Mouse (Mus musculus) embryonic facial prominence, embryonic 11.5 days (tissue): ENCODE data around the gene Ablim2. TPM values are rescaled to one million over a fixed set of nuclear protein-coding genes. Genes with fewer than 3 reads are reported as not detected.
A peak's percentile ranks its signal among the peaks of the same experiment; 100 is the strongest.

Experiments used
- ATAC-seq: fragments of 200-750 bp; cut with Nextera tagmentation; replicated peaks from 2 replicates; pipeline ENCODE4 v1.8.0; 2017; ENCODE audit warnings: low read depth; ENCODE audit not compliant: insufficient number of reproducible peaks, low FRiP score, low TSS enrichment
- DNase-seq: peaks from one replicate; pipeline ENCODE4 v3.0.0-alpha.2; 2015; ENCODE audit warnings: low spot score
- H3K27ac ChIP-seq: fragments of 300-500 bp; sonication (generic); replicated peaks from 2 replicates; pipeline ENCODE4 v1.5.1; 2014; ENCODE audit warnings: mild to moderate bottlenecking, low read depth, low read length, control low read depth
- H3K27me3 ChIP-seq: fragments of 300-500 bp; sonication (generic); 2 replicates; pipeline ENCODE4 v1.6.1; 2014; ENCODE audit warnings: mild to moderate bottlenecking, low read length, moderate library complexity, mixed read lengths; ENCODE audit not compliant: control insufficient read depth, insufficient read depth
- H3K36me3 ChIP-seq: fragments of 300-500 bp; sonication (generic); replicated peaks from 2 replicates; pipeline ENCODE4 v1.6.1; 2014; ENCODE audit warnings: low read depth, mild to moderate bottlenecking, low read length, moderate library complexity, mixed read lengths; ENCODE audit not compliant: control insufficient read depth, insufficient read depth
- H3K4me1 ChIP-seq: fragments of 300-500 bp; sonication (generic); 2 replicates; pipeline ENCODE4 v1.6.1; 2014; ENCODE audit warnings: low read length, mixed read lengths; ENCODE audit not compliant: control insufficient read depth, insufficient read depth
- H3K4me2 ChIP-seq: fragments of 300-500 bp; sonication (generic); 2 replicates; pipeline ENCODE4 v1.6.1; 2014; ENCODE audit warnings: low read depth, mild to moderate bottlenecking, control low read depth, low read length, moderate library complexity
- H3K4me3 ChIP-seq: fragments of 300-500 bp; sonication (generic); 2 replicates; pipeline ENCODE4 v1.5.1; 2014; ENCODE audit warnings: low read depth, low read length, control low read depth
- H3K9ac ChIP-seq: fragments of 300-500 bp; sonication (generic); replicated peaks from 2 replicates; pipeline ENCODE4 v1.6.1; 2014; ENCODE audit warnings: mild to moderate bottlenecking, control low read depth, low read length
- H3K9me3 ChIP-seq: fragments of 300-500 bp; sonication (generic); replicated peaks from 2 replicates; pipeline ENCODE4 v1.6.1; 2016; ENCODE audit warnings: mild to moderate bottlenecking, low read length, inconsistent platforms, mixed read lengths; ENCODE audit not compliant: control insufficient read depth
- WGBS: fragments of 180-500 bp; shearing (Covaris S2); extraction: QIAGEN DNeasy Blood & Tissue Kit; methylation state at CpG from one replicate; pipeline ENCODE4 v1.1.7; 2014; 5-methylcytosine and 5-hydroxymethylcytosine counted together
- polyA plus RNA-seq: library from polyadenylated mRNA; unstranded; fragments of >200 nt; fragmentation: Nextera tagmentation; extraction: Ambion mirVana; gene quantifications from 2 replicates; pipeline ENCODE4 v1.2.1, GENCODE M21; 2014

Ablim2 gene
- polyA plus RNA-seq, 1 experiment from 2014 or later: 0.55 TPM

DNA sequence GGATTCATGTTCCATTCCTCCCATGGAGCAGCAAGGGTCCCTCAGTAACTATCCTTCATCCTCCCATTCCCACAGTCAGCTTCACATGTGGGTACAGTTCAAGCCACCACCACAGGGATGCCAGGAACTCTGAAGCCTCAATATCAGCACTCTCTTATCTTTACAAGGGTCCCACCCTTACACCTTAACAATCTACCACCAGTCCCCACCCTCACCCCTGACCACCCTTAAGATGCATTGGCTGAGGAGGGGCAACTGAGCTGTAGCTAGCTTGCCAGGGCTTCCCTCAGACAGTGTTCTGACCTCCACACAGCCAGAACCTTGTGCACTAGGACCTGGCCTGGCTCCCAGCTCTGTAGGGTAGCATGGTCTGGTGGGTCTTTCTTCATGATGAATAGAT, 38.3 kb upstream of the Ablim2 start:
- H3K4me1 ChIP-seq: no peaks in the 10 kb centered on the region

DNA sequence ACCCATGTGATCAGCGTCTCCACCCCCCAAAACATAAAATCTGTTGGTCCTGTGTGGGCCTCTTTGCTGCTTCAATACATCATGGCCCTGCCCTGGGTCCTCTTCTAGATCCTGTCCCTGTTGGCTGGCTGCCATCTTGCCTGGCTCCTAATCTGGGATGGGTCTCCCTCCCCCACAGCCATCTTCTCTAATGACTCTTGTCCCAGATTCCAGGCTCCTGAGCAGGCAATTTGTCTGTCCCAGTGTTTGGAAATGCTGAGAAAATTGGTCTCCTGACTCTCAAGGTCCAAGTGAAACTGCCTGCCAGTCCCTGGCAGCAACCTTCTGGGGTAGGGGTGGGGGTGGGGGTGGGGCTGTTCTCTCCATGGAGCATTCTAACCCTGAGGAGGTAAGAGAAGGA, 37.8 kb upstream of the Ablim2 start:
- Histone ChIP-seq H3K4me3 (no peak overlapping the region), H3K27me3 (no peaks in the 10 kb centered on the region), H3K36me3 (no peaks in the 10 kb centered on the region), H3K9me3 (no peaks in the 10 kb centered on the region), H3K4me2 (no peak overlapping the region), H3K4me1 (no peaks in the 10 kb centered on the region), H3K27ac (no peak overlapping the region), H3K9ac (no peak overlapping the region)
- ATAC-seq: no peak
- 92% methylated on average over 1 of the region's 1 CpGs for WGBS
- no peak for DNase-seq

More for the DNA sequence above, 38.3 kb upstream of the Ablim2 start:
- DNase-seq: no peak
- Histone ChIP-seq H3K4me3 (no peak overlapping the region), H3K4me2 (no peak overlapping the region), H3K27ac (no peak overlapping the region), H3K9me3 (no peaks in the 10 kb centered on the region), H3K27me3 (no peaks in the 10 kb centered on the region), H3K36me3 (no peaks in the 10 kb centered on the region), H3K9ac (no peak overlapping the region)
- ATAC-seq: no peak

DNA sequence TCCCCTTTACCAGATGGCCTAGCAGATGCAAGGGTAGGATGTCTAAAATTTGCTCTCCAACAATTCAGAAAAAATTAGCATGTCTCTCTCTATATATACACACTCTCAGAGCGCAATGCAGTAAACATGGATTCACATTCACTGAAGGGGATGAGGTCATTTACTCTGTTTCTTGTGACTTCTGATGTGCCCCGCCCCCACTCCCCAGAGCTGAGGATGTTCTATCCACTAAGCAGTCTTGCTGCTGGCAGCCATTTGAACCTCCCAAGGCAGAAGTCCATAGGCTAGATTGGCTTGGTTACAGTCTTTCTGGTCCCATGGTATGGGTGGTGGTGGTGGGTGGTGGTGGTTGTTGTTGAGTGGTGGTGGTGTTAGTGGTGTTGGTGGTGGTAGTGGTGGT, 35.7 kb upstream of the Ablim2 start:
- H3K27ac ChIP-seq: no peak overlapping the region
- ATAC-seq (no peak), DNase-seq (no peak)
- H3K36me3 ChIP-seq: no peaks in the 10 kb centered on the region
- no peak overlapping the region for H3K4me2 ChIP-seq
- 98% methylated on average over 2 of the region's 2 CpGs for WGBS
- H3K9ac ChIP-seq: no peak overlapping the region
- H3K9me3 ChIP-seq: no peaks in the 10 kb centered on the region
- no peak overlapping the region for H3K4me3 ChIP-seq
- H3K27me3 ChIP-seq: no peaks in the 10 kb centered on the region
- H3K4me1 ChIP-seq: no peaks in the 10 kb centered on the region

DNA sequence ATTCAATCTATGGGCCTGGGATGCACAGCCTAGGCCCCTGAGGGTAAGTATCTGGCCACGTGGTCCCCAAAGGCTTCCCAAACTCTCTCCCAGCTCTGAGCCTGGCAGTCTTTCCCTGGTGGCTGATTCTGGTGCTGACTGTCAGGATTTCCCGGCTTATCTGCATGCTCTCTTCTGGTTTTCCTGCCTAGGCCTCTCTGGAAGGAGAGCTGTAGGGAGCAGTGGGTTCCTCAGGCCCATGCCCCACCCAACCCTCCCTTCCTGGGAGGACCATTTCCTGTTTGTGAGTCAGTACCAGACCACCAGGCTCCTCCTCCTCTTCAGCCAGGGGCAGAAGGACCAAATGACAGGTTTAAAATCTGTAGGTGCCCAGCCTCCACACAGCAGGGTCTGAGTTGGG, 35.0 kb upstream of the Ablim2 start:
- H3K9ac ChIP-seq: no peak overlapping the region
- no peak overlapping the region for H3K27ac ChIP-seq
- ATAC-seq: no peak
- no peaks in the 10 kb centered on the region for H3K4me1 ChIP-seq
- no peak overlapping the region for H3K4me2 ChIP-seq
- no peaks in the 10 kb centered on the region for H3K36me3 ChIP-seq
- H3K4me3 ChIP-seq: no peak overlapping the region
- no peaks in the 10 kb centered on the region for H3K27me3 ChIP-seq
- H3K9me3 ChIP-seq: no peaks in the 10 kb centered on the region
- 36% methylated on average over 2 of the region's 2 CpGs for WGBS
- DNase-seq: no peak

DNA sequence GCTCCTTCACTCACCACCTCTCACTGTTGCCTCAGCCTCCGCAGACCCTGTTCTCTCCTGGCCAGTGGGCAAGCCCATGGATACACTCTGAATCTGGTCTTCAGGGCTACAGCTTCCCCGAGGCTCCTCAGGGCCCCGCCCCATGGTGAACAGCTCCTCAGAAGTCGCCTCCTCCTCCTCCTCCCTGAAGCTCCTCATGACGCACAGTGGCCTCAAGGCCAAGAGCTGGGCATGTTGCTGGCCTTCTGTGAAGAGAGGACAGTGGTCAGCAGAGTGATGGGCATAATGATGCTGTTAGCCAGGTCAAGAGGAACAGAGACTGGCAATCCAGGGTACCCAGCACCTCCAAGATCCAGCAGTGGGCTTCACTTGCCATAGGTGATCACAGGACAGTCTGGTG, 33.8 kb upstream of the Ablim2 start:
- Histone ChIP-seq H3K27ac (no peak overlapping the region), H3K4me3 (no peak overlapping the region), H3K27me3 (no peaks in the 10 kb centered on the region), H3K9me3 (no peaks in the 10 kb centered on the region), H3K4me1 (no peaks in the 10 kb centered on the region), H3K36me3 (no peaks in the 10 kb centered on the region), H3K4me2 (no peak overlapping the region), H3K9ac (no peak overlapping the region)
- ATAC-seq: no peak
- WGBS: 79% methylated on average over 5 of the region's 5 CpGs
- DNase-seq: no peak

DNA sequence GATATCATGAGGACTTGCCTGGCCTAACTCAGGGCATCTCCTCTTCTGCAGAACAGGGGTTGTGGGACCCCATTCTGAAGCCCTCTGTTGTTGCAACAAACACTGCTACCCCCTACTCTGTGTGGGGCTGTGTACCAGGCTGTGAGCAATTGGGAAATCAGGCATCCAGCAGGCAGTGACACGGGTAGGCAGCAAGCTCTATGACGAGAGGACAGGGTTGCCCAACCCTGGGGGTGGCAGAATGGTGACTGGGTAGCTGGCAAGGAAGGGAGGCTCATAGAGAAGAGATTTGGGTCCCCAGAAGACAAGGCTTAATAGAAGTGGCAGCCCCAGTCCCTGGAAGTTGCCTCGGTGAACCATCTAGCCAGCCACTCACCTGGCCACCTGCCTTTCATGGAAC, 31.8 kb upstream of the Ablim2 start:
- DNase-seq: no peak
- Histone ChIP-seq H3K4me2 (no peak overlapping the region), H3K36me3 (no peaks in the 10 kb centered on the region), H3K27me3 (no peaks in the 10 kb centered on the region), H3K4me3 (no peak overlapping the region), H3K27ac (no peak overlapping the region), H3K9ac (no peak overlapping the region), H3K9me3 (no peaks in the 10 kb centered on the region), H3K4me1 (no peaks in the 10 kb centered on the region)
- WGBS: 80% methylated on average over 3 of the region's 3 CpGs
- no peak for ATAC-seq

DNA sequence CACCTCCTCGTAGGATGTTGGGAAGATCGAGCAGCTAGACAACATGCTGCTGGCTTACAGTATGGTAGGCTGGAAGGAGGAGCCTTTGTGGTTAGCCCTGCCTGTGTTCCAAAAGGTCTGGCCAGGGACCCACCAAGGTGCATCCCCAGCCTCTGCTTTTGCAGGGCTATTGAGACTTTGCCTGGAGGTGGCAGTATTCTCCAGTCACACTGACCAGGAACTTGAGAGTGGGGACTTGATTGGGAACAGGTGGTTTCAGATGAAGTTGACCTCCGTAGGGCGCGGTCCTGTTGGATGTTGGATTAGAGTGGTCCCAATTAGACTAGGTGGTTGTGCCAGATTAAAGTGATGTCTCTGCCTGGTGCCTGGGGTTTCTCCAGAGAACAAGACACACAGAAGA, 30.2 kb upstream of the Ablim2 start:
- Histone ChIP-seq H3K4me3 (no peak overlapping the region), H3K27me3 (no peaks in the 10 kb centered on the region), H3K4me1 (no peaks in the 10 kb centered on the region), H3K9me3 (no peaks in the 10 kb centered on the region), H3K4me2 (no peak overlapping the region), H3K9ac (no peak overlapping the region), H3K27ac (no peak overlapping the region), H3K36me3 (no peaks in the 10 kb centered on the region)
- WGBS: 78% methylated on average over 5 of the region's 5 CpGs
- ATAC-seq (no peak), DNase-seq (no peak)

DNA sequence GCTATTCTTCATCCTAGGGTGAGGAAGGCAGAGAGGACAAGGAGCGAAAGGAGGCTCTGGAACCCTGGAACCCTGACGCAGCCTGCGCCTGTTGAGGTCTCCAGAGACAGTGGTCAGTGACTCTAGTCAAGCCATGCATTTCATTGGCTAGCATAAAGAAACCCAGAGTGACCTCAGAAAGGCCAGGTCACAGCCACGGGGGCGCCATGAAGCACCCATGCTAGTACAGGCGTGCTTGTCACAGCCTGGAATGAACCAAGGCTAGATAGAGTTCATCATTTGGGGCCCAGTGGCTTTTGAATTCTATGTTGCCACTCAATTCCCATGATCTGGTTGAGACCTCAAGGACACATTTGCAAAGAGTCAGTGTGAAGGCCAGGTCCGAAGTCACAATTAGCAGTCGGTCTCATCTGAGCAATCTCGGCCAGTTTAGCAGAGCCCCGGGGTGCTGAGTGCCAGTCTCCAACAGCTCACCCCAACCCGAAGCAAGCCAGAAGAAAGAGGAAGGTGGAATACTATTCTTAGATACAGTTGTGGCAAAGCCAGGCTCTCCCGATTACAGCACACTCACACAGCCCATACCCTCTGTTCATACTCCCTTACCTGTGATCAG, 29.2 kb upstream of the Ablim2 start:
- Histone ChIP-seq H3K9me3 (no peaks in the 10 kb centered on the region), H3K9ac (peak overlapping the region; percentile 34; the same call in 1 of the 2 replicates), H3K4me1 (no peaks in the 10 kb centered on the region), H3K27ac (no peak overlapping the region), H3K4me3 (peak overlapping the region; percentile 6; the same call in 1 of the 2 replicates), H3K36me3 (no peaks in the 10 kb centered on the region), H3K27me3 (no peaks in the 10 kb centered on the region), H3K4me2 (no peak overlapping the region)
- DNase-seq (no peak), ATAC-seq (no peak)
- 84% methylated on average over 12 of the region's 12 CpGs for WGBS
